Mouse (Mus musculus): ENCODE results near the gene Acads.
"Not testable (repeated sequence)": the region's sequence is repeated elsewhere in the genome, so short reads cannot be mapped to it uniquely, and the experiment has no call there.

The Acads gene

DNA sequence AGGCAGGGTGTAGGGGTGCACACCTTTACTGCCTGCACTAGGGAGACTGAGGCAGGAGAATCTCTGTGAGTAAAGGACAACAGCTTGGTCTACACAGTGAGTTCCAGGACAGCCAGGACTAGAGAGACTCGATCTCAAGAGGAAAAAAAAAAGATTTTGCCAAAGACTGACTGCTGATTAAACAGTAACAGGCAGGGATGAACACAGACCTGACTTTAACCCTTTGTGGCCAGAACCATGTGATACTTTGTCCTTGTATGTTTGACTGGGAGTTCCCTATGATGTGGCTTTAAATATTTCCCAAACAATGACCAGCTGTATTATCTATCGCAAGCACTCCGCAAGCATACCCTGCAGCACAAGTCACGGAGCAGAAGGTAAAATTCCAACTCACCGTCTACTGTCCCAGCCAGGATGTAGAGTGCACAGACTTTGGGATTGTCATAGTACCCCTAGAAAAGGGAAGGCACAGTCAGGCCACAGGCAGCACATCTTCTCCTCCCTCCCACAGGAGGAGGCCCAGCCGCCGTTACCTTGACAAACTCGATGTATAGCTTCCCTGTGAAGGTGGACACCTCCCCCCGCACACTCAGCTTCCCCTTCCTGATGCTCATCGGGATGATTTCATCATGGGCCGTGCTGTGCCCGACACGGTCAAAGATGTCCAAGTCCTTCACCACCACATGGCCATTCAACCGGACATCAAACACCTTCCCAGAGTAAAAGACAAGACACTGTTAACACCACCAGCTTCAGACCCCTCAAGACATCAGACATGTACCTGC is 30.7 kb upstream of the Acads start:
- no peak for DNase-seq (ENCODE audit: low spot score in 2 of 2)

DNA sequence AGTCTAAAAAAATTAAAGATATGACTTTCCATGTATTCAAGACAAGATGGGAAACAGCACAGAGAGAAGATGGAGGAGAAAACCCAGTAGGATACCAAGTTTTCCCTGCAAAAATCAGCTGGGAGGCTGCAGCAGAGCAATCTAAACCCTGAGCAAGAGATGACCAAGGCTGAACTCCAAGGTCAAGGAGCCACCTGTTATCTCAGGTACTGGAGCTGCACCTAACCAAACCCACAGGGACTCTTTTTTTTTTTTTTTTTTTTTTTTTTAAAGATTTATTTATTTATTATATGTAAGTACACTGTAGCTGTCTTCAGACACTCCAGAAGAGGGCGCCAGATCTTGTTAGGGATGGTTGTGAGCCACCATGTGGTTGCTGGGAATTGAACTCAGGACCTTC is 29.7 kb upstream of the Acads start:
- not testable (repeated sequence) for DNase-seq (ENCODE audit: low spot score in 2 of 2)

DNA sequence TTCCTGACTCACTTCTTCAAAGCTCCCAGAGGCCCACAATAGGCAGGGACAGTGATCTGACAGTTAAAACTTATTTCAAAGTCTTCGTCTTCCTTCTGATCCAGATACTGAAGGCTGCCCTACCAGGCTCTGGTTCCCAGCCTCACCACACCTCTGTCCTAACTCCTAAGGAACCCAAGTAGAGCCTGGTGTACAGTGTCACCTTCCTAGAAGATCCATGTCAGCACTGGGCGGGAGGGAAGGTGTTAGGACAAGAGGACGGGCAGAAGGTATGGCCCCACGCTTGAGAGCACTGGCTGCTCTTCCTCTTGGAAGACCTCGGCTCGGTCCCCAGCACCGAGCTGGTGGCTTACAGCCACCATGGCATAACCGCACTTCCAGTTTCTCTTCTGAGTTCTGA is 29.2 kb upstream of the Acads start:
- DNase-seq (ENCODE audit: low spot score in 2 of 2): no peak

DNA sequence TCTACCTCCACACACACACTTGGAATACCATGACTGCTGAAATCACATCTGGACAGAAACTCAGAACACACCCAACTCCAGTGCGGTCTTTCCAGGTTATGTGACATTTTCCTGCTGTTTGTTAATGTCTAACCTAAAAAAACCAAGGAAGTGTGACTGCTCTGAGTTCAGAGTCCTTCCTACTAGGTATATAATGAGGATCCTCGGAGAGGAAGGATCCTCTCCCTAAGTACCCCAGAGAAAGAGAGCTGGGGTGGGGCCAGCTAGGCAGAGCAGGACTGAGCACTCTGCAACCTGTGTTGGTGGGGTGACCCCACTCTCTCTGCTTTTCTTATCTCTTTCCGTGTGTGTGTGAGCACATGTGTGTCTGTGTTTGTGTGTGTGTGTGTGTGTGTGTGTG is 28.2 kb upstream of the Acads start:
- DNase-seq (ENCODE audit: low spot score in 2 of 2): no peak

DNA sequence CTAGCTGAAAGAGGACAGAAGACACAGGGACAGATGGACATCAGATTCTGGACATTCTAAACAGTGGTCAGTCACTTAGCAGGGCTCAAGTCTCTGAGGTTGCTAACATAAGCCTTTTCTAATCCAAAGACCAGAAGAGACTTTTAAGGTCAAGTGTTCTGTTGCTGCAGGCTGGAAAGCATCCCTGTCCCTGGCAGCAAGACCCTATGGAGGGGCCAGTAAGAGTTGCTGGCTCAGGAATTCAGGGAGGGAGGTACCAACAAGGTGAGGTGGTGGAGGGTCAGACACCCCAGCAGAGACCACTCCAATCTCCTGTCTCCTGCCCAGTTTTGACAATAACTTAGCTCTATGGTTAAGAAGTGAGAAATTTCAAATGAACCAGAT is 27.6 kb upstream of the Acads start:
- no peak for DNase-seq (ENCODE audit: low spot score in 2 of 2)

DNA sequence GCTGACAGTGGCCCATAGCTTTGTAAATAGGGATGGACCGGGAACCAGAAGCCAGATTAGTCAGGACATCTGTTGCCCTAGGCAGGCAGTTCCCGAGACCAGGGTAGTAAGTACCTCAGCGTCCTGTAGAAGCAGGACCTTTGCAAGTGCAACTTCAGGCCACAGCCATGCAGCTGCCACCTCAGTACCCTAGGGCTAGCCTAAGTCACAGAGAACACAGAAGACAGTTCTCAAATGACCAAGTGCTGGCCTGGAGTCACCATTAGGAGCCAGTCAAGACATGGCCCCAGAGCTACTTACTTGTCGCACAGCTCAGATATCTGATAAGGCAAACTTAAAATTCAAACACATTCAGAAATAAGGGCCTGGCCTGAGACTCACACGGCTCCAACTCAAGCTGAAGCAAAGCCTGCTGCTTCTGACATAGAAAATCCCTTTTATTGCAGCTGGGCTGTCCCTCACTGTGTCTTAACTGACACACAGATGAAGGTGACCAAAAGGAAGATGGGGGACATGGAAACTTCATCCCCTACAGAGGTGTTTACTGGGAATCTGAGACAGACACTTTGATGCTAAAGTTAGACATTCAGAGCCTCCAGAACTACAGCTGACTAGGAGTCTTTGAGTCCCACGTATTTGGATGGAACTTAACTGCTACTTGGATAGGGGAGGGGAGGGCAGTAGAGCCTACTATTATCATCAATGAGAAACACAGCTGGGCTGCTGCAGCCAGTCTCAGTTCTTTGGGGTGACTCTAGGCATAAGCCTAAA is 27.0 kb upstream of the Acads start:
- no peak for DNase-seq (ENCODE audit: low spot score in 2 of 2)

DNA sequence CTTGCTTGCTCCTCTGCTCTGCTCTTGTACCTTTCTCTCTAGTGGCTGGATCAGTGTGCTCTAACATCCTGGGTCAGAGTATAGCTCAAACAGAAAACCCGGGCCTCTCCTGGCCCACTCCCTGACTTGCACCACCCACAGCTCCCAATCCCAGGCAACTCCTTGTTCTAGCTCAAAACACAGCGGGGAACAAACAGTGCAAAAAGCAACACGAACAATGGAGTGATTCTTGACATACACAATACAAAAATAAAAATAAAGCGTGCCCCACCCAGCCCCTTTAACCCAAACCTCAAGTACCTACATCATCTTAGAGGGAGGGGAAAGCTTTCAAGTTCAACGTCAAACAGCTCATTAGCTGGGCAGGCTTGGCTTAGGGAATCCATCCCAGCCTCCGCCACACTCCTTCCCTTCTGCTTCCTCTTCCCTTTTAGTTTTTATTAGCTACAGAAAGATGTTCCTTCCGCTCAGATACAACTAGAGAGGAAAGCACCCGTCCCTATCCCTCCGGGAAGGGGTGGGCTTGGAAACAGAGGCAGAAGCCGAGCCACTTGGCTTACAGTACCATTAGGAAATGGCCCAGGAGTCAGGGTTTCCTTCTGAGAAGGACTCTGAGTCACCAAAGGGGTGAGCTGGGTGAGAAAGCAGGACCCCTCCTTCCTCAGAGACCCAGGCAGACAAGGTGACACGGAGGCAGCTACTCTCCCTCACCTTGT is 26.3 kb upstream of the Acads start:
- DNase-seq (ENCODE audit: low spot score in 2 of 2): no peak

DNA sequence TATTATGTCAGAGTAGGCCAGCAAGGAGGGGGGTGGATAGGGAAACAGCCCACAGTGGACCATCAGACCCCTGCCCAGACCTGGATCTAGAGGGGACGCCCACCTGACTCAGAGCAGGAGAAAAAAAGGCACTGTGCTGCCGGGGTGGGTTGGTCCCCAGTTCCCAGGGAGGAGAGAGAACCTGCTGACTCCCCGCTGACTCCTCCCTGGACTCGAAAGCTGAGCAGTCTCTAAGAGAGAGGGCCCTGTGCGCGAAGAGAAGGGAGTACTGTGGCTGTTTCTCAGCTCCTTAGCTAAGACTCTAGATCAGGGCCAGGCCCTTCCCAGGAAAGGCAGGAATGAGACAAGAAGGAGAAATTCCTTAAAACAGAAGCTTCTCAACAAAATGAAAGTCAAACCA is 25.3 kb upstream of the Acads start:
- DNase-seq (ENCODE audit: low spot score in 2 of 2): no peak

DNA sequence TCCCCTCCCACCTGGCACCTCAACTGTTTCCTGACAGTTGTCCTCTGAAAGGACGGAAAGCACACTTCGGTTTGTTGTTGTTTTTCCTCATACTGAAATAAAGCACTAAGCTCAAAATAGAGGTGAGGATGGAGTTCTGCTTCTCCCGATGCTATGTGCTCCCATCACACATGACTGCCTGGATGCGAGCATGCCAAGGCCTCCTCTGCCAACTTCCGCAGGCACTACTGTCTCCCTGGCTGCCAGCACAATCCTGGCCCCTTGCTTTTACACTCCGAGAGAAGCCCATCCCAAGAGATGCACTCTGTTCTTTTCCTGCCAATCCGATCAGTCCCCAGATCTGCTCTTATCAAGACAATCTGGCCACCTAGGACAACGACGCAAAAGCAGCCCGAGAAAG is 24.4 kb upstream of the Acads start:
- DNase-seq (ENCODE audit: low spot score in 2 of 2): no peak

DNA sequence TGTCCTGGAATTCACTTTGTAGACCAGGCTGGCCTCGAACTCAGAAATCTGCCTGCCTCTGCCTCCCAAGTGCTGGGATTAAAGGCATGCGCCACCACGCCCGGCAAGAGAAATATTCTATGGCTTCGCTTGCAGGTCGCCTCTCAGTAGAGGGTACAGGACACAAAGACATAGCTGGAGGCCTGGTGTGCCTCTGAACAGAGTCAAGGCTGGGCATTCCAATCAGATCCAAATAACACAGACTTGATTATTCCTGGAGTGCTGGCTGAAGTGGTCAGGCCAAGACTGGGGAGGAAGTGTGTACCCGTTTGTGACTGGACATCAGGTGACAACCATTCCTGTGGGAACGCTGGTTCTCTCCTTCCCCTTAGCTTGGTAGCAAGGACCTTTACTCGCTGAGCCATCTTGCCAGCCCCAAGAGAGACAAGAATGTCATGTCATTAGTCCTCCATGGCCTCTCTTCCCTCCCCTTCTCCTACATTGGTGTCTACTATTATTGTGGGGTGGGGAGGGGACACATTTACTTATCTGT is 23.1 kb upstream of the Acads start:
- DNase-seq (ENCODE audit: low spot score in 2 of 2): no peak

DNA sequence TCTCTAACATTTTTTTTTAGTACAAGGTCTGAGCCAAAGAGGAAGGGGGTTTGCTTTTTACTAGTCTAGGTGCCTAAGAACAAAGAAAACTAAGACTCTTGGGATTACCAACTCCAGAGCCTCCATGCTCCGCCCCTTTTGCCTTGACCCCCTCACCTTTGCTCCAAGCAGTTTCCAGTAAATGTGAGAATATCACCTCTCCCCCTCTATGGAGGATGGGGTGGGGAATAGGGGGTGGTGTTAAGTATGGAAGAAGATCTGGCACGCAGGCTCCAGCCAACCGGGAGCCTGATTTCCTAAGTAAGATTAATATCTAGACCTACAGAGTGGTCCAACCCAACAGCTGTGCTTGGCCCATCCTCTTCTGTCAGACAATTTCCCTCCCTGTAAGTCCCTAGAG is 21.6 kb upstream of the Acads start:
- DNase-seq (ENCODE audit: low spot score in 2 of 2): no peak

DNA sequence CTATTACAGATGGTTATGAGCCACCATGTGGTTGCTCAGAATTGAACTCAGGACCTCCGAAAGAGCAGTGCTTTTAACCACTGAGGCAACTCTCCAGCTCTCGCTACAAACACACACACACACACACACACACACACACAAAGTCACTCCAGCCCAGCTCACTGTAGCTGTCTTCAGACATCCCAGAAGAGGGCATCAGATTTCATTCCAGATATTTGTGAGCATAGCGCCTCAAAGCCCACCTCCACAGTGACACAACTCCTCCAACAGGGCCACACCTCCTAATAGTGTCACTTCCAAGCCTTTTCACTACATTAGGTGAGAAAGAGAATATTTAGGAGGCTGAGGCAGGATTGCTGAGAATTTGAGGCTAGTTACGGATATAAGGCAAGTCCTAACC is 20.0 kb upstream of the Acads start:
- no peak for DNase-seq (ENCODE audit: low spot score in 2 of 2)

DNA sequence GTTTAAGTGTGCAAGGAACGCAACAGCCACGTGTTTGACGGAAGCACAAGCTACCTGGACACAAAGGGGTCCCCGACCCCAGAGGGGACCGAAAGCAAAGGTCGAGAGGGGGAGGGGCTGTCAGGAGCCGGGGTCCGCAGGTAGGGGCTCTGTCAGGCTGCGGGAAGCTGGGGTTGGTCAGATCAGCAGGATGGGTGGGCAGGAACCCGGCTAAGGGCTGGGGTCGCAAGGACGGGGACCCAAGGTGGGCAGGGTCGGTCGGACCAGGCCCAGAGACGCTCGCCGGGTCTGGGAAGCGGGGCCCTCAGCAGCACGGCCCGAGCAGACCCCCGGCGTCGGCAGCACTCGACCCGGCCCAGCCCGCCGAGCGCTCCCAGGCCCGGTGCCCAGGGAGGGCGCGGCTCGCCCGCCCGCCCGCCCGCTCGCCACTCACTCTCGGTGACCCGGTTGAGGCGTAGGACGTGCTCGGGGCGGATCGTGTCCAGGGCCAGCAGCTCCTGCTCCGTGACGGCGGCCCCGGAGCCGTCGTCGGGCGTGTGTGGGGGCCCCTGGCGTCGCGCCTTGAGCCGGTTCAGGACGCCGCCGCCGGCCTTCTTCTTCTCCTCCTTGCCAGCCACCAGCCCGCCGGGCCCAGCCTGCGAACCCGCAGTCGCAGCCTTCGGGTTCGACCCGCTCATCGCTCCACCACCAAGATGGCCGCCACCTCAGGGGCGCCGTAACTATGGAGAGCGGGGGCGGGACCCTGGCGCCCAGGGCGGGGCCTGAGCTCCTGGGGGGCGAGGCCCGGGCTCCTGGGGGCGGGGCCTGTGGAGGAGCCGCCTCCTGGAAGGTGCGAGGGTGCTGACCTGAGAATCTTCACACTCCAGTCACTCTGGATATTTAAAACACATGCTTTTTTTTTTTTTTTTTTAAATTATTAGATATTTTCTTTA is 15.4 kb upstream of the Acads start, which contains the start of gene Unc119b:
TSS of gene Unc119b (minus strand) at position 742 of the 932 bp plus-strand sequence.
- peak; percentile 83 to 91 for DNase-seq (ENCODE audit: low spot score in 2 of 2)

DNA sequence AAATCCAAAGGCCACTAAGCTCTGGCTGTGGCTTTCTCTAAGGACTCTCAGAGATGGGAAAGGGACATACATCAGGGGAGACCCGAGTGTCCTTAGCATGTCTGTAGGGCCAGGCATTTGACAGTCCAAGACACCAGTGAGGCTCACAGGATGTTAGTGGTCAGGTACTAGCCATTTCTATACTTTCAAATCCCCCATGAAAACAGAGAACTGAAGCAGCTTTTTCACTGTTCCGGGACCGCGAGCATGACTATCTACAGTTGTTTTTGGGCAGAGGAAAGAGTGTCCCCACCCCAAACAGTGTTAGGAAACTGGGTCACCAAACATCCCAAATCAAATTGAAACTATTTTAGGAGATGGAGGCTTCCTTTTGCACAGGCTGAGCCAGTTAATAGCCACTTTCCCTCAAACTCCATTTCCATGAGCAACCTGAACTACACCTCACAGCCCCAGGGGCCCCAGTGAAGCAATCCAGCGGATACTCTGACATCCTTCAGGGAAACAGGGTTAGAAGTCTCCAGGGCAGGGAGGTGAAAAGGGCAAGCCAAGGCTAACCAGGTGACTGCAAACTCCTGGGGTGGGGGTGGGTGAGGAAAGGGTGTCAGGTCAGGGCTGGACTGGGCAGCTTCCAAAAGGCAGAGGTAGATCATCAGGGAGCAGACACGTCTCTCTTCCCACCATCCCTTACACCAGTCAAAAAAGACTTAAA is 14.4 kb upstream of the Acads start:
- DNase-seq (ENCODE audit: low spot score in 2 of 2): no peak

DNA sequence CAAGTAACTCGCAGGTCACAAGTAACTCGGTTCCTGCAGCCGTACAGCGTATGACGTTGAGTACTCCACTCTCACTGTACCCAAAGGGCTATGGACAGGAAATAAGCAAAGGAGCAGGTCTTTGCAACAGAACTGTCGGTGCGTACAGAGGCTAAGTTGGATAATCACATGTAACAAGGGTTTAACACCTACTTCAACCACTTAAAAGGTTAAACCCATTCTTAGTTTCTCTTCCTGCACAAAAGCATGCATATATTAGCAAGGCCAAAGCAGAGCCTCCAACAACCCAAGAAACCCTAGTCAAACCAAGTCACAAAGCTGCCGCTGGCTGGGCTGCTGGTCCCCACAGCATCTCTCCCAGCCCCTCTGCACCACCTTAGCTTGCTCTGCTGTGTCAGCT is 13.3 kb upstream of the Acads start:
- DNase-seq (ENCODE audit: low spot score in 2 of 2): no peak

DNA sequence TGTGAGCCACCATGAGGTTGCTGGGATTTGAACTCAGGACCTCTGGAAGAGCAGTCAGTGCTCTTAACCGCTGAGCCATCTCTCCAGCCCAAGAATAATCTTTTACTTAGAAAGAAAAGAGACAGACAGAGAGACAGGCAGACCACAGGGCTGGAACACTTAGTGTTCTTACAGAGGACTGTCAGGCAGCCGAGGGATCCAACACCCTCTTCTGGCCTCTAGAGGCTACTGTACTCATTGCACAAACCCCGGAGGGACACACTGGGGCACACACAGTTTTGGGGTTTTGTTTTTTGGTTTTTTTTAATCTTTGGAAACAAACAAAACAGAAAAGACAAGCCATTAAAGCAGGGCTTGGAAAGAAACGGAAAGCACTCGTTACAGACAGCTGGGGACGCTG is 10.2 kb upstream of the Acads start:
- DNase-seq (ENCODE audit: low spot score in 2 of 2): no peak

DNA sequence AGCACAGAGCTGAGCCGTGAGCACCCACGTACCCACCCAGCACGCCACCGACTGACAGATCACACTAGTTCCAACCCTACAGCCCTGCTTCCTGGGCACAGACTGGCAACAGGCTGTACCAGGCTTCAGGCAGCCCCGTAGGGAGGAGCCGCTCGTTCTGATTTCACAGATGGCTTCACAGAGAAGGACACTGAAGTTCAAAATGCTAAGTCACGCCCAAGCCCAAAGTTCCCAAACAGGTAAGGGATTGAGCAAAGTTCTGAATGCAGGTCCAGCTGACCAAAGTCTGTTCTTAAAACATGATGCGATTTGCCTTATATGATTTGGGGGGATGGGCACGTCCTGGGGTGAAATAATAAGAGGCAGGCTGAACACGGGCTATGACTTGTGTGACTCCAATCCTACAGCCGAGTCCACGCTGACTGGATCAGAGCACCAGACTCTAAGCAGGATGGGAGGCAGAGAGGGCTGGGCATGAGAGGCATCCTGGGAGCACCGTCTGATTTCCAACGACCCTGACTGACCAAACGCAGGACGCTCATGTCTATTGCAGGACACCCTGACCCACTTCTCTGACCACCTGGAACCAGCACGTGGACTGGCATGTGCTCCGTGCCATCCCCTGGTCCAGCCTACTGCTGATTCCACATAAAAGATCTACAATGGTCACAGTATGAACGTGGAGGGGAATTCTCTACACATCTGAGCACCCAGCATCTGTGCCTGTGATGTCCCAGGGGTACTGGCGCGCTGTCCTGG is 8.5 kb upstream of the Acads start:
- DNase-seq (ENCODE audit: low spot score in 2 of 2): no peak

DNA sequence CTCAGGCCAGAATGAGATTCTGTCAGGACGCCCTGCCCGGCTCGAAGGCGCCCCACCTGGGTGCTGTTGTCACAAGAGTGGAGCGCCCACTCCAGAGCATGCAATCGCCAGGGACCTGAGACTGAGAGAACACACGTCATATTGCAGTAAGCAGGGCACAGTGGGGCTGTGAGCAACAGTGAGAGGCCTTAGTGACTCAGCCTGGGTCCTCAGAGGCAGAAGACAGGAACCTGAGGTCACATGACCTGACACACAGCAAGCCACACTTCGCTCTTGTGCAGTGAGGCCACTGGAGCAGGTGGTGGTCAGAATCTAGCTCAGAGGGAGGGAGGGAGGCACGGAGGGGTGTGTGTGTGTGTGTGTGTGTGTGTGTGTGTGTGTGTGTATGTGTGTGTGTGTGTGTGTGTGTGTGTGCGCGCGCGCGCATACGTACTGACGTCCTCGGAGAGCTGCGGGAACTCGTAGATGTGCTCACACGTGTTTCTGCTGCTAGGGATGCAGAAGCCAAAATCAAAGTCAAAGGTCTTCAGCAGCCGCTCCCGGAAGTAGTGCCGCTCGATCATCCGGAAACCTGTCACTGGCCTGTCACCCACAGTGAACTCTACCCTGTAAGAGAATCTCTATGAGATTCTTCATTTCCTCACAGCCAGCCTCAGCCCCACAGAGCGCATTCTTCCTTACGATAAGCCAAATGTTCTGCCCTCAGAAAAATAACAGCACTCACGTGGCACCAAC is 7.6 kb upstream of the Acads start:
- no peak for DNase-seq (ENCODE audit: low spot score in 2 of 2)

DNA sequence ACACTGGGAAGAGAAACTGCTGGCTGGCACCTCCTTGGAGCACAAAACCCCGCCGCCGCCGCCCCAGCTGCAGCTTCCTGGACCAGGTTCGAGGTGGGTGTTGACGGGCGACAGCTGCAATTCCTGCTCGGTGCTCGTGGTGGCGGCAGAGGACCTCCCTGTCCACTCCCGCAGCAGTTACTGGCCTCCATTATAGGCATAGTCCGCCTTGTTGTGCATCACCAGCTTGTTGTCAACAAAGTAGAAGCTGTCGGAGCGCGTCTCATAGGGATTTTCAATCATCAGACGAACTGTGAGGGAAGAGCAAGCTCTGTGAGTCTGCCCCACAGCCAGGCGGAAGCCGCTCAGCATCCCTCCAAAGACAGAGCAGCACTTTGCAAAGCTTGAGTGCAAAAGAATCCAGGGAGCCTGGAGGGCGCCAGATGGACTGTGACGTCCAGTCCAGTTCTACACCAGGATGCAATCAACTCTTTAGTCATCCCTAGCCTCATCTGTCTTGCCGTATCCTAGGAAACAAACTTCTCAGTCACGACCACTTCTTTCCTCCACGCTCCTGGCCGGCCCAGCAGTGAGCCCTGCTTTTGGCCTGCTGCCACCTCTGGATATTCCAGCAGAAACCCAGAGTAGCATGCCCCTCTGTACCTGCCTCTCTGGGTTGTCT is 6.2 kb upstream of the Acads start:
- peak; percentile 77 to 89 for DNase-seq (ENCODE audit: low spot score in 2 of 2)
